Mouse (Mus musculus) thymus, postnatal 36 days (tissue): Measurements from ENCODE around the gene Zfp433.
"Not testable (repeated sequence)": the region's sequence is repeated elsewhere in the genome, so short reads cannot be mapped to it uniquely, and the experiment has no call there.

ENCODE experiments used
- DNase-seq, 2 experiments: peaks; one replicate each; pipeline ENCODE4 v3.0.0; 2022; ENCODE audit warnings: mixed read lengths in 2 of 2

The Zfp433 gene

DNA sequence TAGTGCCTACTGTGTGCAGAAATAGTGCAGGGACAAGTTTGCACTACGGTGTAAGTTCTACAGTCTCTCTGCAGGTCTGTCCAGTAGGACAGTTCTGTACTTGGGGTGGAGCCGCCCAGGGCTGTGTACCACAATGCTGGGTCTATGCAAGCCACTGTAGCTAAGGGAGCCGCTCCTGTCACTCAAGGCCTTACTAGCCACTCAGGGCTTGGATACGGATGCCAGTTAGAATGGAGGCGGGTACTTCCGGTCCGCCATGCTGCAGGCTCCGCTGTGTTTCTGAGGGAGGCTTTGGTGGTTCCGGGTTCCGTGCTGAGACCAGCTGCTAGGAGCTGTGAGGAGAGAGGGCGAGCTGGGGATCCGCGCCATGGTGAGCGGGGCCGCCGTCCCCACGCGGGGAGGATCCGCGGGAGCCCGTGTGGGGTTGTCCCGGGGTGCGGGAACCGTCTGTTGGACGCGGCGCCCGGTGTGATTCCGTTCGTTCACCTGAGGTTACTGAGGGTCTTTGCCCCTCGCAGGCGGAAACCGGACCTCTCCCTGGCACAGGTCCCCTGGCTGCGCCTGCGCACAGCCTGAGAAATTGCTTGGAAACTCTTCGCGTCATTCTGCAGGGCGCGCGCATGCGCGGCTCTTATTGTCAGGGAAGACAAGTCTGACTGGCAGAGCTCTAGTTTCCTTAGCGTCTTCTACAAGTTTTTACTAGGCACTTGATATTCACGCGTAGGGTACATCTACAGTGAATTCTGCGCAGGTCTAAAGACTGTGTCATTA is at the start of gene Zfp433:
TSS of gene Zfp433 (plus strand) at position 295 of the 771 bp plus-strand sequence.
- DNase-seq, result not testable (repeated sequence)

DNA sequence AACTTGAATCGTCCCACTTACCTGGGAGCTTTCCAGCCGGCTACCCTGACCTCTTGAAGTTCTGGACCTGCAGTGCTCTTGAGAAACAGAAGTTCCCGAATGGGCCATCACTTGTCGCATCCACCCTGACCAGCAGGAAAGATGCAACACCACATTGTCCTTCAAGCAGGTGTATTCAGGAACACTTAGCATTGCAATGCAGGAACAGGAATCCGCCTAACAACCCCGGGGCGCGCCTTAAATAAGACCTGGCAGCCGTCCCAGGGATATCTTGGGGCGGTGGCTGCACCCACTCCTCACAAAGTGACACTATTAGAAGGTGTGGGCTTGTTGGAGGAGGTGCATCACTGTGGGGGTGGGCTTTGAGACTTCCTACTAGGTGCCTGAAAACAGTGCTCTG is 49.4 kb upstream of the Zfp433 start:
- no peak for DNase-seq

GRCm38 (mm10) chr10:81656174-81656573 is 48.5 kb upstream of the Zfp433 start:
- DNase-seq, result no peak

- not testable (repeated sequence) for DNase-seq
These were observed 17.5 kb upstream of the Zfp433 start for GRCm38 (mm10) chr10:81687114-81687513.

GRCm38 (mm10) chr10:81770506-81771403 is 66.1 kb downstream of the Zfp433 start, which contains the start of gene Gm3055:
Gene Gm3055 (minus strand): TSS chr10:81771161.
- not testable (repeated sequence) for DNase-seq

DNA sequence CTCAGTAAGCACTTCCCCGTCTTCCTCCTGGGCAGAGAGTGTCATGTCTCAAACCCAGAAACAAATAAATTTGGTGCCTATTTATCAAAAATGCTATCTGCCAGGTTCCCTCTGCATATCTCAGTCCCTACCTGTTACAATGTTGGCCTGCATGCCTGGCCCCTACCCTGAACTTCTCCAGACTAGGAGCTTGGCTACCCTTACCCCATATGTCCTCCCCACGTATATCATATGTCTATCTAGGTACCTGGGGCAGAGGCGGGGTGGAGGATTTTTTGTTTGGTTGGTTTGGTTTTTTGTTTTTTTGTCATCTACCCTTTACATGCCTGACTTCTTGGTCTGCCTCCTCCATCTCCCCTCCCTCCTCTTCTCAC is 66.8 kb downstream of the Zfp433 start:
- DNase-seq, result not testable (repeated sequence)
